Mouse (Mus musculus) kidney, embryonic 14.5 days (tissue): Measurements from ENCODE around the gene Ncf1. TPM values are rescaled to one million over a fixed set of nuclear protein-coding genes. Genes with fewer than 3 reads are reported as not detected.

ENCODE experiments used
- ATAC-seq: fragments of 200-750 bp; cut with Nextera tagmentation; 2 replicates; pipeline ENCODE4 v1.8.0; 2017; ENCODE audit warnings: moderate number of reproducible peaks, mild to moderate bottlenecking, moderate TSS enrichment, moderate library complexity; ENCODE audit not compliant: low FRiP score, low TSS enrichment
- H3K27ac ChIP-seq: fragments of 300-500 bp; sonication (generic); 2 replicates; pipeline ENCODE4 v1.5.1; 2014; ENCODE audit warnings: low read depth, mild to moderate bottlenecking, low read length, moderate library complexity, mixed read lengths
- H3K27me3 ChIP-seq: fragments of 300-500 bp; sonication (generic); 2 replicates; pipeline ENCODE4 v1.6.1; 2014; ENCODE audit warnings: mild to moderate bottlenecking, low read length; ENCODE audit not compliant: control insufficient read depth, insufficient read depth
- H3K36me3 ChIP-seq: fragments of 300-500 bp; sonication (generic); 2 replicates; pipeline ENCODE4 v1.6.1; 2014; ENCODE audit warnings: low read length, mixed read lengths; ENCODE audit not compliant: control insufficient read depth, insufficient read depth
- H3K4me1 ChIP-seq: fragments of 300-500 bp; sonication (generic); 2 replicates; pipeline ENCODE4 v1.6.1; 2014; ENCODE audit warnings: low read length, mixed read lengths; ENCODE audit not compliant: control insufficient read depth, insufficient read depth
- H3K4me2 ChIP-seq: fragments of 300-500 bp; sonication (generic); replicated peaks from 2 replicates; pipeline ENCODE4 v1.6.1; 2014; ENCODE audit warnings: low read depth, mild to moderate bottlenecking, low read length
- H3K4me3 ChIP-seq: fragments of 300-500 bp; sonication (generic); 2 replicates; pipeline ENCODE4 v1.5.1; 2014; ENCODE audit warnings: mild to moderate bottlenecking, low read length
- H3K9ac ChIP-seq: fragments of 300-500 bp; sonication (generic); 2 replicates; pipeline ENCODE4 v1.6.1; 2014; ENCODE audit warnings: low read depth, mild to moderate bottlenecking, low read length, moderate library complexity
- H3K9me3 ChIP-seq: fragments of 300-500 bp; sonication (generic); 2 replicates; pipeline ENCODE4 v1.6.1; 2016; ENCODE audit warnings: low read length; ENCODE audit not compliant: control insufficient read depth
- WGBS: fragments of 180-500 bp; shearing (Covaris S2); extraction: QIAGEN DNeasy Blood & Tissue Kit; methylation state at CpG from one replicate; pipeline ENCODE4 v1.1.7; 2014; 5-methylcytosine and 5-hydroxymethylcytosine counted together
- polyA plus RNA-seq: library from polyadenylated mRNA; unstranded; fragments of >200 nt; fragmentation: Nextera tagmentation; extraction: Ambion mirVana; gene quantifications from 2 replicates; pipeline ENCODE4 v1.2.1, GENCODE M21; 2014

Ncf1 gene
- polyA plus RNA-seq, 1 experiment from 2014 or later: 2.6 TPM

DNA sequence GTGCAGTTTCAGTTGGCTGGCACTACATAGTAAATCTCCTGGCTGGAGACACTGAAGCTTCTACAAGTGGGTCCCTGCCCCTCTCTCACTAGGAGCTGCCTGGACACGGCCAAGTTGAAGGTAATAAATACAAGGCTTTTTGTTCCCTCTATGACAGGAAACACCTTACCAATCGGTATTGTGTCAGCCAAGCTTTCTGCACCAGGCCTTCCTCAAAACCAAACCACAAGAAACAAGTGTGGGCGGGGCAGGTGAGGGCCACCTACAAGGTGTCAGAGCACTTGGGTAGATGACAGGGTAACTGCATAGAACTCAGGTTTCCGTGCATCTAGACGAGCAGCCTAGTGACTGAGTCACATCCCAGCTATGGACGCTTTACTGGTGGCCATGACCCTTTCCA is 7.4 kb upstream of the Ncf1 start:
- Histone ChIP-seq H3K9me3 (no peaks in the 10 kb centered on the region), H3K4me3 (no peak overlapping the region), H3K4me2 (no peak overlapping the region), H3K27me3 (no peaks in the 10 kb centered on the region), H3K27ac (no peak overlapping the region), H3K36me3 (peaks cover 60% of the 10 kb centered on the region), H3K4me1 (0 out of 2 replicates have a peak, but pooled peaks cover 14% of the 10 kb centered on the region), H3K9ac (no peak overlapping the region)
- 75% methylated on average over 6 of the region's 6 CpGs for WGBS
- ATAC-seq: no peak

DNA sequence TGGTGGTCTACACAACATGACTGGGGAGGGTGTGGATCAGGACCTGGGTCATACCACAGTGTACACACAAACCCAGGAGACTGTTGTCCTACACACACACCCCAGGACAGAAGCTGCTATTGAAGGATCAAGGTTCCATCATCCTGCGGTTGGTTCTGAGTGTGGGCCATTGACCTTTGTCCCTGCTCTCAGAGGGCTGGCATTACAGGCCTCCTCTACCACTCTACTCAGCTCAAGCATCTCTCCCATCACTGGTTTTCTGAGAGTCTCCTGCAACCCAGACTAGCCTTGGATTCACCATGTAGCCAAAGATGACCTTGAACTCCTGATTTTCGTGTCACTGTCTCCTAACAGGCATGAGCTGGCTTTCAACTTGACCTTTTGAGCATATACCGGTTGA is 6.8 kb upstream of the Ncf1 start:
- Histone ChIP-seq H3K4me3 (no peak overlapping the region), H3K36me3 (peaks cover 55% of the 10 kb centered on the region), H3K27me3 (no peaks in the 10 kb centered on the region), H3K4me1 (0 out of 2 replicates have a peak, but pooled peaks cover 14% of the 10 kb centered on the region), H3K9me3 (no peaks in the 10 kb centered on the region), H3K9ac (no peak overlapping the region), H3K4me2 (no peak overlapping the region), H3K27ac (no peak overlapping the region)
- ATAC-seq: no peak
- WGBS: 77% methylated on average over 3 of the region's 3 CpGs

DNA sequence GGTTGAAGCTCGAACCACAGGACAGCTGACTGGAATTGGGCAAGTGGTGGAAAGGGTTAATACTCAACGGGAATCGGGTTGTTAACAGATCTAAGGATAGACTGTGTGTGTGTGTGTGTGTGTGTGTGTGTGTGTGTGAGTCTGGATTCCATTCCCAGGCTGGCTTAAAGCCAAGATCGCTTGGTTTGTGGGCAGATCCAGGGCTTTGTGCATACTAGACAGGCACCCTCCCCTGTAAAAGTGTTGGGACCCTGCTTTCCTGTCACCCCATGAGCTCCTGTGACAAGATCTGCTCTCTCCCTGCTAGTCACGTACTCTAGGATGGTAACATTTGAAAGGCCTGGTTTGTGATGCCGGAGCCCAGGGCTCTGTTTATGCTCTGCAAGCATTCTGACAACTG is 5.7 kb upstream of the Ncf1 start:
- Histone ChIP-seq H3K9me3 (no peaks in the 10 kb centered on the region), H3K36me3 (peaks cover 44% of the 10 kb centered on the region), H3K9ac (no peak overlapping the region), H3K27me3 (no peaks in the 10 kb centered on the region), H3K4me2 (no peak overlapping the region), H3K4me1 (0 out of 2 replicates have a peak, but pooled peaks cover 14% of the 10 kb centered on the region), H3K4me3 (no peak overlapping the region), H3K27ac (peak overlapping the region; percentile 2; the same call in 1 of the 2 replicates)
- ATAC-seq: no peak
- WGBS: 43% methylated on average over 6 of the region's 6 CpGs

DNA sequence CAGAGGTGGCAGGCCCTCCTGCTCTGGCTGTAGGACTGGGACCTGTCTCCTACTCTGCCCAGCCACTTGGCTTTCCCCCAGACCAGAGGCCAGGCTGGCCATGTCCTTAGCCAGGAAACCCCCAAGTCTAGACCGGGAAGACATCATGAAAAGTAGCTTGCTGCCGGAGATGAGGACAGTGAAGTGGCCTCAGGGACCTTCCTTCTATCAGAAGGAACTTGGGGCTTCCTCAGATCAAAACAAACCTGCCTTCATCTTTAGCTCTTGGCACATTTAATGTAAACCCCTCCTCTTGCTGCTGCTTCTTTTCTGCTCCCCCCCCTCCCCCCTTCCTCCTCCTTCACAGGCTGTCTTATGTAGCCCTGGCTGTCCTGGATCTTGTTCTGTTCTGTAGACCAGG is 4.8 kb upstream of the Ncf1 start:
- 0 out of 2 replicates have a peak, but pooled peaks cover 14% of the 10 kb centered on the region for H3K4me1 ChIP-seq
- 55% methylated on average over 2 of the region's 2 CpGs for whole genome bisulfite sequencing
- peaks cover 34% of the 10 kb centered on the region for H3K36me3 ChIP-seq
- no peak overlapping the region for H3K9ac ChIP-seq
- H3K27me3 ChIP-seq: no peaks in the 10 kb centered on the region
- no peak for ATAC-seq
- no peak overlapping the region for H3K27ac ChIP-seq
- no peak overlapping the region for H3K4me3 ChIP-seq
- no peak overlapping the region for H3K4me2 ChIP-seq
- no peaks in the 10 kb centered on the region for H3K9me3 ChIP-seq

DNA sequence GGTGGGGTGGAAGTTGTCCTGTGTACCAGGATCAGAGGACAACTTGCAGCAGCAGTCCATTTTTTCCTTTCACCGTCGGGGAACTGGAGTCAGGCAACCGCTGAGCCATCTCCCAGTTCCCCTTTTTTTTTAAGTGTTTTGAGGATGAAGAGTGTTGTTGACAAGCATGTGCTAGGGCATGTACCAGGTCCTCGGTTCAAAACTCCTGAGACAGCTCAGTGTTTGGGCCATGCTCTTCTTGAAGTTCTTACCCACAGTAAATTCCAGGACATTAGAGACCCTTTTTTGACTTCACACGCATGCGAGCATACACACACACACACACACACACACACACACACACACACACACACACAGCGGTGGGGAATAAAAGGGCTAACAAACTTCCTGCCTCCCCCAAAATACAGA is 3.8 kb upstream of the Ncf1 start:
- no peaks in the 10 kb centered on the region for H3K27me3 ChIP-seq
- 52% methylated on average over 7 of the region's 7 CpGs for WGBS
- no peak overlapping the region for H3K4me2 ChIP-seq
- ATAC-seq: no peak
- H3K9me3 ChIP-seq: no peaks in the 10 kb centered on the region
- H3K36me3 ChIP-seq: peaks cover 25% of the 10 kb centered on the region
- no peak overlapping the region for H3K4me3 ChIP-seq
- no peak overlapping the region for H3K9ac ChIP-seq
- H3K4me1 ChIP-seq: 0 out of 2 replicates have a peak, but pooled peaks cover 14% of the 10 kb centered on the region
- H3K27ac ChIP-seq: peak overlapping the region; percentile 37; the same call in 1 of the 2 replicates

DNA sequence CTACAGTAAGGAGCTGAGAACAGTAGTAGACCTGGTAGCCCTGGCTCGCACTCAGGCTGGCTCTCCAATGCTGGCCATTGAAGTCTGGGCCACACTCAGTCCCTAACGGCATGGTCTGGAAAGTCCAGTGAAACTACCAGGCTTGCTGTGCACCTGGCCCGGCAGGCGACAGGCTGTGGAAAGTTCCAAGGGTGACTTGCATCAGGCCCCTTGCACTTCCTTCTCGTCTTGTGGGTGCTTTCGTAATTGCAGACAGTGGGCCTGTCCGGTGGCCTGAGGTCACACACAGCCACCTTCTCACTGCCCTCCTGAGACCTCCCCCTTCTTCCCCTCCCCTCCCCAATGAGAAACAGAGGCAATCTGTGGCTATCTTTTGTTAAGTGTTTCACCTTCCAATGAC is 3.1 kb upstream of the Ncf1 start:
- Histone ChIP-seq H3K4me1 (0 out of 2 replicates have a peak, but pooled peaks cover 14% of the 10 kb centered on the region), H3K27me3 (no peaks in the 10 kb centered on the region), H3K9me3 (no peaks in the 10 kb centered on the region), H3K27ac (0 out of 2 replicates have a peak overlapping the region, but pooled peaks have one; percentile 37), H3K4me3 (no peak overlapping the region), H3K9ac (no peak overlapping the region), H3K4me2 (no peak overlapping the region), H3K36me3 (peaks cover 18% of the 10 kb centered on the region)
- no peak for ATAC-seq
- WGBS: 20% methylated on average over 7 of the region's 7 CpGs

DNA sequence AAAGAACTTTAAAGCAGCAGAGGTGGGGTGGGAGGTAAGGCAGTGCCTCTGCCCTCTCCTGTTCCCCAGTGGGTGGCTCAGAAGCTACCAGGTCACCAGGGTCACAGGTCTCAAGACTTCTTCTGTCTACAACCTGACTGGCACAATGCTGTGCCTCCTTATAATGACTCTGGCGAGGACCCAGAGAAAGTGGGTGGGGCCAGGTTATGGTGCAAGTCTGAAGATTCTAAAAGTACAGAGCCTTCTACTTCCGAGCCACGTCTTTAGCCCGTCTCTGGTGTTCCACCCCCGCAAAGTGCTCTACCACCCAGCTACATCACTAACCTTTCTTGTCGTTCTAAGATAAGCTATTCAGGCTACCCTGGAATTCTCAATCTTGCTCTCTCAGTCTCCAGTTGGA is 2.7 kb upstream of the Ncf1 start:
- no peak for ATAC-seq
- no peak overlapping the region for H3K27ac ChIP-seq

GRCm38 (mm10) chr5:134231376-134231775 is 2.0 kb upstream of the Ncf1 start:
- Histone ChIP-seq H3K4me3 (no peak overlapping the region), H3K27me3 (no peaks in the 10 kb centered on the region), H3K9me3 (no peaks in the 10 kb centered on the region), H3K36me3 (peaks cover 6% of the 10 kb centered on the region; the same call in 1 of the 2 replicates), H3K9ac (no peak overlapping the region), H3K4me2 (no peak overlapping the region), H3K27ac (no peak overlapping the region), H3K4me1 (peaks cover 23% of the 10 kb centered on the region)
- WGBS: 72% methylated on average over 5 of the region's 5 CpGs
- no peak for ATAC-seq

More for the DNA sequence above, 2.7 kb upstream of the Ncf1 start:
- 51% methylated on average over 6 of the region's 6 CpGs for WGBS
- Histone ChIP-seq H3K9me3 (no peaks in the 10 kb centered on the region), H3K4me2 (no peak overlapping the region), H3K4me1 (peaks cover 17% of the 10 kb centered on the region), H3K9ac (no peak overlapping the region), H3K36me3 (peaks cover 14% of the 10 kb centered on the region), H3K27me3 (no peaks in the 10 kb centered on the region), H3K4me3 (no peak overlapping the region)

DNA sequence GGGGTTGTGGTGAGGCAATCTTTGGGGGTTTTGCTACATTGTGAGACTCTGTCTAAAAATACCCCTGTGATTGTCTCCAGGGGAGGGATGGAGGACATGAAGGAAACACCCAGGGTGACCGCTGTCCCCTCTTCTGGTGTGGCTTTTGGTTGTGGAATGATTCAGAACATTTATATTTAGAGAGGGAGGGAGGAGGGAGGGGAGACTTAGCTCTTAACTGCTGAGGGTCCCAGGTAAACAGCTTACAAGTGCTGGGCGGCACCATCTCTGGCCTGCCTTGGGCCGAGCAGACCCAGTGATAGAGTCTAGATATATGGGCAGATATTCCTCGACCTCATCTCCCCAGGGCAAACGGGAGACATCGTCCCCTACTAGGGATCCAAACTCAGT is 1.2 kb downstream of the Ncf1 start:
- no peak overlapping the region for H3K9ac ChIP-seq
- H3K27ac ChIP-seq: no peak overlapping the region
- no peaks in the 10 kb centered on the region for H3K36me3 ChIP-seq
- H3K27me3 ChIP-seq: no peaks in the 10 kb centered on the region
- 83% methylated on average over 6 of the region's 6 CpGs for WGBS
- no peak for ATAC-seq
- no peaks in the 10 kb centered on the region for H3K9me3 ChIP-seq
- H3K4me2 ChIP-seq: no peak overlapping the region
- H3K4me1 ChIP-seq: peaks cover 19% of the 10 kb centered on the region
- no peak overlapping the region for H3K4me3 ChIP-seq
